Mouse (Mus musculus): ENCODE data around the gene Myo9b. TPM values are rescaled to one million over a fixed set of nuclear protein-coding genes. Genes with fewer than 3 reads are reported as not detected.

The Myo9b gene
- polyA plus RNA-seq, 1 experiment from 2014 or later = 5.8 TPM

DNA sequence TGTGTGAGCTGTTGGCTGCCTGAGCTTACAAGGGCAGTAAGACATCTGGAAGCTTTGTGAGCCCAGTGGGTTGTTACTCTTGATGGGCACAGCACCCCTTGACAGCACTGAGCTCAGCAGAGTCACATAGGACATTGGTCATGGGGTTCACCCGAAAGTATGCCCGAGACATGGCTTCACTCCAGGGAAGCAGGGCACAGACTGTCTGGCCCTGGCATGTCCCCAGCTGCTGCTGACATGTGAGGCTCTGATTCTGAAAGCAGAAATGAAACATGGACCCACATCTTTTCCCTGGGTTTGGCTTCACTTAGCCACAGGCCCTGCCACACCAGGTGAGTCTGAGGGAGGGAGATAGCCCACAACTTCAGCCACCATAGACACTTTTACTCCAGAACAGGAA lies 24.3 kb downstream of the Myo9b start:
- DNase-seq (ENCODE audit: low spot score) (no peak), ATAC-seq (ENCODE audit: low FRiP score, low TSS enrichment) (no peak)
- Histone ChIP-seq H3K4me1 (replicated peaks; ENCODE audit: control insufficient read depth, insufficient read depth) (no peaks in the 10 kb centered on the region), H3K27ac (replicated peaks) (peak overlapping the region; percentile 18; the same call in 1 of the 2 replicates), H3K27me3 (ENCODE audit: control insufficient read depth, insufficient read depth, low read length) (no peaks in the 10 kb centered on the region), H3K9ac (ENCODE audit: low read length) (no peak overlapping the region), H3K9me3 (ENCODE audit: control insufficient read depth, low read length) (no peaks in the 10 kb centered on the region), H3K36me3 (ENCODE audit: control insufficient read depth, insufficient read depth, low read length) (no peaks in the 10 kb centered on the region), H3K4me2 (replicated peaks; ENCODE audit: low read depth) (no peak overlapping the region), H3K4me3 (ENCODE audit: low read depth, low read length) (no peak overlapping the region)
- no peak for TF ChIP-seq CTCF (IDR thresholded peaks at IDR 0.05; ENCODE audit: low read depth)
- no peak for TF ChIP-seq EP300 (optimal IDR thresholded peaks at IDR 0.05)
- WGBS = 95% methylated on average over 2 of the region's 2 CpGs

DNA sequence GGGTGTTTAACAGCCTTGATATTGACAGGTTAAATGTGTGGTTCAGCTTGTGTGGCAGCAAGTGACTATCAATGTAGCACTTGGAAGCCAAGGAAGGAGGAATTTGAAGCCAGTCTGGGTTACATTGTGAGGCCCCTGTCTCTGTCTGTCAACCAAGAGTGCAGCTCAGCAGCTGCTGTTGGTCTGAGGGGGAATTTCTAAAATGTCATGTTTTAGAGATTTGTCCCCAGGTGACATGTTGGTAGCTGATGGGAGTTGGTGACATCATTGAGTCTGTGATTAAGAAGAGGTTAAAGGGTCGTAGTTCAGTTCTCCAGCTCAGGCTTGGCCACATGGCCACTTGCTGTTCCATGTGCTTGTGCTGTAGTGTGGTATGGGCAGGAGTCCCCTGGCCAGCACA lies 24.9 kb downstream of the Myo9b start:
- DNase-seq (ENCODE audit: low spot score) (no peak), ATAC-seq (ENCODE audit: low FRiP score, low TSS enrichment) (no peak)
- H3K9me3 ChIP-seq (ENCODE audit: control insufficient read depth, low read length) = no peaks in the 10 kb centered on the region
- no peaks in the 10 kb centered on the region for H3K4me1 ChIP-seq (replicated peaks; ENCODE audit: control insufficient read depth, insufficient read depth)
- H3K9ac ChIP-seq (ENCODE audit: low read length) = no peak overlapping the region
- WGBS = 96% methylated on average over 1 of the region's 1 CpGs
- peaks cover 2% of the 10 kb centered on the region; the same call in 1 of the 2 replicates for H3K36me3 ChIP-seq (ENCODE audit: control insufficient read depth, insufficient read depth, low read length)
- H3K4me2 ChIP-seq (replicated peaks; ENCODE audit: low read depth) = no peak overlapping the region
- H3K4me3 ChIP-seq (ENCODE audit: low read depth, low read length) = no peak overlapping the region
- TF ChIP-seq CTCF (IDR thresholded peaks at IDR 0.05; ENCODE audit: low read depth) (no peak), EP300 (optimal IDR thresholded peaks at IDR 0.05) (no peak)
- no peak overlapping the region for H3K27ac ChIP-seq (replicated peaks)
- no peaks in the 10 kb centered on the region for H3K27me3 ChIP-seq (ENCODE audit: control insufficient read depth, insufficient read depth, low read length)

- 87% methylated on average over 3 of the region's 3 CpGs for WGBS
- no peaks in the 10 kb centered on the region for H3K4me1 ChIP-seq (replicated peaks; ENCODE audit: control insufficient read depth, insufficient read depth)
- ATAC-seq (ENCODE audit: low FRiP score, low TSS enrichment) (0 out of 2 replicates have a peak, but pooled peaks have one; percentile 28), DNase-seq (ENCODE audit: low spot score) (no peak)
- TF ChIP-seq EP300 (optimal IDR thresholded peaks at IDR 0.05) = no peak
- no peak for TF ChIP-seq CTCF (IDR thresholded peaks at IDR 0.05; ENCODE audit: low read depth)
- H3K27me3 ChIP-seq (ENCODE audit: control insufficient read depth, insufficient read depth, low read length) = no peaks in the 10 kb centered on the region
- no peak overlapping the region for H3K4me3 ChIP-seq (ENCODE audit: low read depth, low read length)
- H3K4me2 ChIP-seq (replicated peaks; ENCODE audit: low read depth) = no peak overlapping the region
- no peaks in the 10 kb centered on the region for H3K9me3 ChIP-seq (ENCODE audit: control insufficient read depth, low read length)
- no peak overlapping the region for H3K27ac ChIP-seq (replicated peaks)
- H3K9ac ChIP-seq (ENCODE audit: low read length) = no peak overlapping the region
- peaks cover 3% of the 10 kb centered on the region; the same call in 1 of the 2 replicates for H3K36me3 ChIP-seq (ENCODE audit: control insufficient read depth, insufficient read depth, low read length)
These were observed 27.2 kb downstream of the Myo9b start for GRCm38 (mm10) chr8:71299716-71300115.

- H3K36me3 ChIP-seq (ENCODE audit: control insufficient read depth, insufficient read depth, low read length) = peaks cover 3% of the 10 kb centered on the region; the same call in 1 of the 2 replicates
- DNase-seq (ENCODE audit: low spot score) = no peak
These were observed 30.3 kb downstream of the Myo9b start for GRCm38 (mm10) chr8:71302788-71303187.

DNA sequence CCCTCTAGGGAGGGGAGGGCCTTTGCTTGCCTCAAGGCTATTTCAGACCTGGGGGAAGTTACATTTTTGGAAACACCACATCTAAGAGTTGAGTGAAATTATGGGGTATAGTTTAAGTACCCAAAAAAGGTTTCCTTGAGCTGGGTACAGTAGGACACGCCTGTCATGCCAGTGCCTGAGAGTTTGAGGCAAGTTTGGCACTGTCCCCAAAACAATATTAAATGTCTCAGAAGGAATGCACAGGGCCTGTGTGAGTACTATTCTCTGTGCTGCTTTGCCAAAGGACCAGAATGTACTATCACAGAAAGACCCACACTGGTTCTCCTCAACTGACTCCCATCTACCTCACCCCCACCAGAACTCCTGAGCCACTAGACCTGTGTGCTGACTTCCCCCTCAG lies 31.1 kb downstream of the Myo9b start:
- Histone ChIP-seq H3K4me1 (replicated peaks; ENCODE audit: control insufficient read depth, insufficient read depth) (no peaks in the 10 kb centered on the region), H3K9ac (ENCODE audit: low read length) (no peak overlapping the region), H3K36me3 (ENCODE audit: control insufficient read depth, insufficient read depth, low read length) (peaks cover 3% of the 10 kb centered on the region; the same call in 1 of the 2 replicates), H3K27me3 (ENCODE audit: control insufficient read depth, insufficient read depth, low read length) (no peaks in the 10 kb centered on the region), H3K27ac (replicated peaks) (no peak overlapping the region), H3K4me2 (replicated peaks; ENCODE audit: low read depth) (no peak overlapping the region), H3K4me3 (ENCODE audit: low read depth, low read length) (no peak overlapping the region), H3K9me3 (ENCODE audit: control insufficient read depth, low read length) (no peaks in the 10 kb centered on the region)
- ATAC-seq (ENCODE audit: low FRiP score, low TSS enrichment) (no peak), DNase-seq (ENCODE audit: low spot score) (no peak)
- WGBS = 77% methylated on average over 1 of the region's 1 CpGs
- TF ChIP-seq CTCF (IDR thresholded peaks at IDR 0.05; ENCODE audit: low read depth) = no peak
- TF ChIP-seq EP300 (optimal IDR thresholded peaks at IDR 0.05) = no peak

More at GRCm38 (mm10) chr8:71302788-71303187, 30.3 kb downstream of the Myo9b start:
- no peak overlapping the region for H3K4me2 ChIP-seq (replicated peaks; ENCODE audit: low read depth)
- 97% methylated on average over 1 of the region's 1 CpGs for WGBS
- H3K9me3 ChIP-seq (ENCODE audit: control insufficient read depth, low read length) = no peaks in the 10 kb centered on the region
- H3K4me1 ChIP-seq (replicated peaks; ENCODE audit: control insufficient read depth, insufficient read depth) = no peaks in the 10 kb centered on the region
- no peak for ATAC-seq (ENCODE audit: low FRiP score, low TSS enrichment)
- H3K9ac ChIP-seq (ENCODE audit: low read length) = no peak overlapping the region
- TF ChIP-seq CTCF (IDR thresholded peaks at IDR 0.05; ENCODE audit: low read depth) (no peak), EP300 (optimal IDR thresholded peaks at IDR 0.05) (no peak)
- no peak overlapping the region for H3K4me3 ChIP-seq (ENCODE audit: low read depth, low read length)
- no peak overlapping the region for H3K27ac ChIP-seq (replicated peaks)
- H3K27me3 ChIP-seq (ENCODE audit: control insufficient read depth, insufficient read depth, low read length) = no peaks in the 10 kb centered on the region

GRCm38 (mm10) chr8:71305988-71306387 lies 33.5 kb downstream of the Myo9b start:
- H3K4me3 ChIP-seq (ENCODE audit: low read depth, low read length) = no peak overlapping the region
- no peak overlapping the region for H3K9ac ChIP-seq (ENCODE audit: low read length)
- H3K9me3 ChIP-seq (ENCODE audit: control insufficient read depth, low read length) = no peaks in the 10 kb centered on the region
- DNase-seq (ENCODE audit: low spot score) (no peak), ATAC-seq (ENCODE audit: low FRiP score, low TSS enrichment) (peak; percentile 61)
- no peak overlapping the region for H3K4me2 ChIP-seq (replicated peaks; ENCODE audit: low read depth)
- H3K27ac ChIP-seq (replicated peaks) = no peak overlapping the region
- no peaks in the 10 kb centered on the region for H3K27me3 ChIP-seq (ENCODE audit: control insufficient read depth, insufficient read depth, low read length)
- TF ChIP-seq CTCF (IDR thresholded peaks at IDR 0.05; ENCODE audit: low read depth) = no peak
- no peak for TF ChIP-seq EP300 (optimal IDR thresholded peaks at IDR 0.05)
- H3K36me3 ChIP-seq (ENCODE audit: control insufficient read depth, insufficient read depth, low read length) = peaks cover 3% of the 10 kb centered on the region; the same call in 1 of the 2 replicates
- WGBS = 62% methylated on average over 1 of the region's 1 CpGs
- no peaks in the 10 kb centered on the region for H3K4me1 ChIP-seq (replicated peaks; ENCODE audit: control insufficient read depth, insufficient read depth)
